Mouse (Mus musculus): Measurements from ENCODE around the gene Btbd11. TPM values are rescaled to one million over a fixed set of nuclear protein-coding genes. Genes with fewer than 3 reads are reported as not detected.

Gene Btbd11
- polyA plus RNA-seq, 1 experiment from 2014 or later: 15.7 TPM

- peaks cover 28% of the 10 kb centered on the region for H3K4me1 ChIP-seq
- H3K27me3 ChIP-seq (replicated peaks): no peaks in the 10 kb centered on the region
- no peaks in the 10 kb centered on the region for H3K9me3 ChIP-seq
- ATAC-seq (replicated peaks): peak; percentile 40
- H3K36me3 ChIP-seq (replicated peaks): no peaks in the 10 kb centered on the region
- WGBS: under 1% methylated on average over 78 of the region's 78 CpGs
- H3K4me2 ChIP-seq: peak overlapping the region; percentile 93
- H3K9ac ChIP-seq: peak overlapping the region; percentile 58
- H3K4me3 ChIP-seq: peak overlapping the region; percentile 61
- H3K27ac ChIP-seq: peak overlapping the region; percentile 76
Measured at GRCm38 (mm10) chr10:85387219-85388070, 831 bp downstream of the Btbd11 start.

- H3K27me3 ChIP-seq (replicated peaks): no peaks in the 10 kb centered on the region
- H3K9me3 ChIP-seq: no peaks in the 10 kb centered on the region
- peak; percentile 13; the same call in 1 of the 2 replicates for ATAC-seq (replicated peaks)
- H3K4me1 ChIP-seq: peaks cover 28% of the 10 kb centered on the region
- peak overlapping the region; percentile 76; the same call in 1 of the 2 replicates for H3K27ac ChIP-seq
- peak overlapping the region; percentile 93 for H3K4me2 ChIP-seq
- peak overlapping the region; percentile 61 for H3K4me3 ChIP-seq
- peak overlapping the region; percentile 58 for H3K9ac ChIP-seq
- 1% methylated on average over 49 of the region's 50 CpGs for WGBS
- no peaks in the 10 kb centered on the region for H3K36me3 ChIP-seq (replicated peaks)
Measured at GRCm38 (mm10) chr10:85388071-85388750, 1.6 kb downstream of the Btbd11 start.

- Histone ChIP-seq H3K9ac (peak overlapping the region; percentile 58; the same call in 1 of the 2 replicates), H3K27me3 (replicated peaks) (no peaks in the 10 kb centered on the region), H3K4me1 (peaks cover 28% of the 10 kb centered on the region), H3K36me3 (replicated peaks) (no peaks in the 10 kb centered on the region), H3K4me3 (peak overlapping the region; percentile 61), H3K9me3 (no peaks in the 10 kb centered on the region), H3K27ac (no peak overlapping the region), H3K4me2 (peak overlapping the region; percentile 93)
- 1% methylated on average over 9 of the region's 9 CpGs for WGBS
- peak; percentile 19; the same call in 1 of the 2 replicates for ATAC-seq (replicated peaks)
Measured at GRCm38 (mm10) chr10:85388751-85389115, 2.1 kb downstream of the Btbd11 start.

GRCm38 (mm10) chr10:85389286-85390139 lies 2.9 kb downstream of the Btbd11 start:
- H3K9me3 ChIP-seq: no peaks in the 10 kb centered on the region
- H3K9ac ChIP-seq: no peak overlapping the region
- H3K4me1 ChIP-seq: peaks cover 31% of the 10 kb centered on the region
- H3K4me2 ChIP-seq: peak overlapping the region; percentile 93
- no peak overlapping the region for H3K27ac ChIP-seq
- no peaks in the 10 kb centered on the region for H3K36me3 ChIP-seq (replicated peaks)
- H3K4me3 ChIP-seq: peak overlapping the region; percentile 61
- H3K27me3 ChIP-seq (replicated peaks): no peaks in the 10 kb centered on the region
- WGBS: 44% methylated on average over 23 of the region's 23 CpGs
- no peak for ATAC-seq (replicated peaks)

- no peak overlapping the region for H3K9ac ChIP-seq
- H3K27ac ChIP-seq: no peak overlapping the region
- peaks cover 30% of the 10 kb centered on the region for H3K4me1 ChIP-seq
- H3K27me3 ChIP-seq (replicated peaks): no peaks in the 10 kb centered on the region
- no peaks in the 10 kb centered on the region for H3K36me3 ChIP-seq (replicated peaks)
- 73% methylated on average over 6 of the region's 6 CpGs for WGBS
- no peak overlapping the region for H3K4me3 ChIP-seq
- ATAC-seq (replicated peaks): no peak
- H3K9me3 ChIP-seq: no peaks in the 10 kb centered on the region
- H3K4me2 ChIP-seq: no peak overlapping the region
Measured at GRCm38 (mm10) chr10:85393016-85393415, 6.4 kb downstream of the Btbd11 start.

GRCm38 (mm10) chr10:85394558-85394957 lies 7.9 kb downstream of the Btbd11 start:
- peaks cover 16% of the 10 kb centered on the region for H3K4me1 ChIP-seq
- no peaks in the 10 kb centered on the region for H3K9me3 ChIP-seq
- H3K36me3 ChIP-seq (replicated peaks): no peaks in the 10 kb centered on the region
- 34% methylated on average over 4 of the region's 4 CpGs for WGBS
- no peak overlapping the region for H3K4me2 ChIP-seq
- no peak overlapping the region for H3K4me3 ChIP-seq
- no peak for ATAC-seq (replicated peaks)
- H3K27me3 ChIP-seq (replicated peaks): no peaks in the 10 kb centered on the region
- no peak overlapping the region for H3K27ac ChIP-seq
- no peak overlapping the region for H3K9ac ChIP-seq

GRCm38 (mm10) chr10:85411120-85411519 lies 24.5 kb downstream of the Btbd11 start:
- Histone ChIP-seq H3K4me2 (no peak overlapping the region), H3K9me3 (no peaks in the 10 kb centered on the region), H3K4me1 (no peaks in the 10 kb centered on the region), H3K9ac (no peak overlapping the region), H3K4me3 (no peak overlapping the region), H3K36me3 (replicated peaks) (no peaks in the 10 kb centered on the region), H3K27me3 (replicated peaks) (no peaks in the 10 kb centered on the region), H3K27ac (no peak overlapping the region)
- WGBS: 89% methylated on average over 3 of the region's 3 CpGs
- no peak for ATAC-seq (replicated peaks)

GRCm38 (mm10) chr10:85420851-85421628 lies 34.4 kb downstream of the Btbd11 start:
- peak; percentile 63 for ATAC-seq (replicated peaks)
- Histone ChIP-seq H3K9me3 (no peaks in the 10 kb centered on the region), H3K4me1 (peaks cover 11% of the 10 kb centered on the region), H3K4me2 (no peak overlapping the region), H3K27ac (peak overlapping the region; percentile 36; the same call in 1 of the 2 replicates), H3K36me3 (replicated peaks) (no peaks in the 10 kb centered on the region), H3K27me3 (replicated peaks) (no peaks in the 10 kb centered on the region), H3K4me3 (no peak overlapping the region), H3K9ac (no peak overlapping the region)
- WGBS: 39% methylated on average over 15 of the region's 15 CpGs

GRCm38 (mm10) chr10:85421629-85422012 lies 35.0 kb downstream of the Btbd11 start:
- 0 out of 2 replicates have a peak overlapping the region, but pooled peaks have one; percentile 36 for H3K27ac ChIP-seq
- H3K27me3 ChIP-seq (replicated peaks): no peaks in the 10 kb centered on the region
- H3K4me3 ChIP-seq: no peak overlapping the region
- H3K4me1 ChIP-seq: peaks cover 11% of the 10 kb centered on the region
- 32% methylated on average over 4 of the region's 4 CpGs for WGBS
- H3K4me2 ChIP-seq: no peak overlapping the region
- no peaks in the 10 kb centered on the region for H3K9me3 ChIP-seq
- H3K9ac ChIP-seq: no peak overlapping the region
- peak; percentile 24; the same call in 1 of the 2 replicates for ATAC-seq (replicated peaks)
- no peaks in the 10 kb centered on the region for H3K36me3 ChIP-seq (replicated peaks)

GRCm38 (mm10) chr10:85425756-85426155 lies 39.1 kb downstream of the Btbd11 start:
- H3K27ac ChIP-seq: no peak overlapping the region
- no peak overlapping the region for H3K4me2 ChIP-seq
- no peak overlapping the region for H3K9ac ChIP-seq
- H3K4me1 ChIP-seq: peaks cover 11% of the 10 kb centered on the region
- WGBS: 70% methylated on average over 2 of the region's 2 CpGs
- no peaks in the 10 kb centered on the region for H3K27me3 ChIP-seq (replicated peaks)
- H3K4me3 ChIP-seq: no peak overlapping the region
- no peaks in the 10 kb centered on the region for H3K36me3 ChIP-seq (replicated peaks)
- H3K9me3 ChIP-seq: no peaks in the 10 kb centered on the region
- ATAC-seq (replicated peaks): no peak

GRCm38 (mm10) chr10:85437217-85437616 lies 50.6 kb downstream of the Btbd11 start:
- ATAC-seq (replicated peaks): no peak

More at GRCm38 (mm10) chr10:85437217-85437616, 50.6 kb downstream of the Btbd11 start:
- no peaks in the 10 kb centered on the region for H3K9me3 ChIP-seq
- no peaks in the 10 kb centered on the region for H3K36me3 ChIP-seq (replicated peaks)
- H3K27me3 ChIP-seq (replicated peaks): no peaks in the 10 kb centered on the region
- H3K4me3 ChIP-seq: no peak overlapping the region
- no peaks in the 10 kb centered on the region for H3K4me1 ChIP-seq
- H3K4me2 ChIP-seq: no peak overlapping the region
- no peak overlapping the region for H3K9ac ChIP-seq
- no peak overlapping the region for H3K27ac ChIP-seq
- WGBS: 82% methylated on average over 3 of the region's 3 CpGs

Data from midbrain, embryonic 15.5 days (tissue).